Mouse (Mus musculus) cerebellum, adult 18-20 months (tissue): ENCODE results near the gene Olfr1489.
"Not testable (repeated sequence)": the region's sequence is repeated elsewhere in the genome, so short reads cannot be mapped to it uniquely, and the experiment has no call there.

ENCODE experiments used
- DNase-seq, 2 experiments: peaks; one replicate each; pipeline ENCODE4 v3.0.0; 2021

The Olfr1489 gene

DNA sequence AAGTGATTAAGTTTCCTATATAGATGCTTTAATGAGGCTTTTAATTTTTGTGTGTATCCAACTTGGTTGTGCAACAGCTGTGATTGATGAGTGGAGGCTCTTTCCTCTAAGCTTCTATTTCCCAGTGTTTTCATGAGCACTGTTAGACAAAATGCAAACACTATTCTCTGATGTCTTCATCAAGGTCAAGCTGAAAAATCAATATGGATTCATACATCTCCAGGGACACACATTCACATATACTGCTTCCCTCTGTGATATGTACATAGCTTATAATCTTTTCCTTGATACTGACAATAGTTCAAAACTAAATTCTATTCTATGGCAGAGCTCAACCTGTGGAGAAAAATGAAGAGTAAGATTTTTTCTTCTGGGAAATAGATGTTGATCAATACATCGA, at the start of gene Olfr1489:
TSS of gene Olfr1489 (plus strand) at position 301 of the 400 bp plus-strand sequence.
- DNase-seq, result no peak

DNA sequence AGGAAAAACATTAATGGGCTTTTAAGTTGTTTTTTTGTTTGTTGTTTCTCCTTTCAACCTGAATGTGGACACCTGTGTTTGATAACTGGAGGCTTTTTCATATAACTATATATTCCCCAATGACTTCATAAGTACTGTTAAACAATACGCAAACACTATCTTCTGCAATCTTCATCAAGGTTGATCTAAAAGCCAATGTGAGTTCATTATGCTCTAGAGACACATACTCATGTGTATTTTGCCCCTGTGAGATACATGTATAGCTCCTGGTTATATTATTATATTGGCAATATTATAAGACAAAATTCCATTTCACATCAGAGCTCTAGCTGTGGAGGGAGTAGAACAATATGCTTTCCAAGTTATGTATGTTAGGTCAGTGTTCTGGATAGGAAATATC, 48.2 kb upstream of the Olfr1489 start, which contains the start of gene Olfr1484:
TSS of gene Olfr1484 (plus strand) at position 301 of the 400 bp plus-strand sequence.
- DNase-seq, result no peak

DNA sequence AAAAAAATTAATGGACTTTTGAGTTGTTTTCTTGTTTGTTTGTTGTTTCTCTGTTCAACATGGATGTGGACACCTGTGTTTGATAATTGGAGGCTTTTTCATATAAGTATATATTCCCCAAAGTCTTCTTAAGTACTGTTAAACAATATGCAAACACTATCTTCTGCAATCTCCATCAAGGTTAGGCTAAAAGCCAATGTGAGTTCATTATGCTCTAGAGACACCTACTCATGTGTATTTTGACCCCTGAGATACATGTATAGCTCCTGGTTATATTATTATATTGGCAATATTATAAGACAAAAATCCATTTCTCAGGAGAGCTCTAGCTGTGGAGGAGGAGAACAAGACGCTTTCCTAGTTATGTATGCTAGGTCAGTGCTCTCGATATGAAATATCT, 14.3 kb upstream of the Olfr1489 start, which contains the start of gene Olfr1487:
TSS of gene Olfr1487 (plus strand) at position 301 of the 400 bp plus-strand sequence.
- not testable (repeated sequence) for DNase-seq

DNA sequence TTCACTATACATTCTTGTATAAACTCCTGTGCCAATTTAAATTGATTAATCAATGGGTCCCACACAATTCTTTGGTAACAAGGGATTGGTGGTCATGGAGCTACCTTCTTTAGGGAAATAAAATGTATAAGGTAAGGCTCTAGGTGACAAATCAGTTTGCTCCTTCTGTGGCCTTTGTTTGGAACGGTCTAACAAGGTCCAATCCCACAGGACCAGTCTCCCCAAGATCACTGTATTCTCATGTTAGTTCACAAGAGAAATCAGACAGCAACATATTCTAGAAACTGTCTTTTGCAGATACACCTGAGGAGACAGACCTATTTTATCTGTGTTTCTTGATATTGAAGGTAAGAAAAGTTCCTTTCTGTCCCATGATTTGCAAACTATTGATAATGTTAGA, 19.4 kb downstream of the Olfr1489 start, which contains the start of gene Olfr1490:
TSS of gene Olfr1490 (plus strand) at position 301 of the 400 bp plus-strand sequence.
- no peak for DNase-seq
